Mouse (Mus musculus): ENCODE measurements around the gene Enox1.
A peak's percentile ranks its signal among the peaks of the same experiment; 100 is the strongest.
"Not testable (repeated sequence)": the region's sequence is repeated elsewhere in the genome, so short reads cannot be mapped to it uniquely, and the experiment has no call there.

Enox1 gene

DNA sequence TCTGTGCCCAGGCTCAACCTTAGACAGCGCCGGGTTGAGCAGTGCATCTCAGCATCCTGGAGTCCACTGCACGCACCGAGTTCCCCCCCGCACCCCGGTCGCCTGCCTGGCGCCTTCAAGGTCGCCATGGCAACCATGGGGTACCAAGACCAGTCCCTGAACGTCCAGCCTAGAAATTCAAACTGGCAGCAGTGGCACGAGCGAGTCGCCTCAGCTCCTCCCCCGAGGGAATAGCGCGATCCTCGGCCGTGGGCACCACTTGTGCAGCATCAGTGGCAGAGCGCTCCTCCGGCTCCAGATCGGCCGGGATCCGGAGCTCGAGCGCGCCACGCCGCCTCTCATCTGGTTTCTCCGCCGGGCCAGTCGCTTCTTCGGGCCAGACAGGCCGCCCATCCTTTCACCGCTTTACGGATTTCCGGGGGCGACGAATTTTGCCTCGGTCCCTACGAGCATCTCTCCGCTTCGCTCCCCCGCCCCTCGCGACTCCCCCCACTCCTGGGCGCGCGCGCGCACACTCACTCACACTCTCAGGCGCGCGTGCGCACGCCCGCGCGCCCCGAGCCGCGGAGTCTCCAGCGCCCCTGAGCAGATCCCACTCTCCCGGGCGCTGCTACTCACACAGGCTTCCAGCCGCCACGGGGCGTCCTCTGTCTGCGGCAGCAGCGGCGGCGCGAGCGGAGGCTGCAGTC is at the start of gene Enox1:
Gene Enox1, plus strand, starts transcription at position 542 of the 689 bp plus-strand sequence.
- peak in 1 of 2 experiments; percentile 5 for DNase-seq

DNA sequence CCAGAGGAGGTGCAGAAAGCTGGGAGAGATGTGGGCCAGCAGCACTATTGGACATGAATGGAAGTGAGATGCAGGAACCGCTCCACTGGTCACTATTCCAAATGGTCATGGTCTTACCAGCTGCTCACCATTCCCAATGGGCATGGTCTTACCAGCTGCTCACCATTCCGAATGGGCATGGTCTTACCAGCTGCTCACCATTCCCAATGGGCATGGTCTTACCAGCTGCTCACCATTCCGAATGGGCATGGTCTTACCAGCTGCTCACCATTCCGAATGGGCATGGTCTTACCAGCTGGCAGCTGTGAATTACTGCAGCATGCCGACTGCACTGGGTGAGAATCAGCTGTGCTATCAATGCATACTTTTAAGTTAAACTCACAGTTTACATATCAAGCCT is 45.9 kb upstream of the Enox1 start:
- DNase-seq: not testable (repeated sequence)

DNA sequence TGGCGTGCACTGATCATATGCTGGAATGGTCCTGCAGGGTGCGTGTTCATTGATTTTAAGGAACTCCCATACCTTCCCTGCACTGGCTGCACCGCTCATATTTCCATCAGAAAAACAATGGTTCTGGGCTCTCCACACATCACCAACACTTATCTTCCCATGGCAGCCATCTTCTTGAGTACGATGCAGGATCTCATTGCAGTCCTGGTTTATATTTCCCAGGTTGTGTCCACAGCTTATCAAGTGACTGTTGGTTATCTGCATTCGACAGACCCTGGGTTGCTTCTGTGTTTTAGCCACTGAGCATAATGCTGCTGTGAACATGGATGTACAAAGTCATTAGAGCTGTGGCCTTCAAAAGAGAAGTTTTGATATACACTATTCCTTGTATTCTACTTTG is 26.0 kb upstream of the Enox1 start:
- no peak for DNase-seq

DNA sequence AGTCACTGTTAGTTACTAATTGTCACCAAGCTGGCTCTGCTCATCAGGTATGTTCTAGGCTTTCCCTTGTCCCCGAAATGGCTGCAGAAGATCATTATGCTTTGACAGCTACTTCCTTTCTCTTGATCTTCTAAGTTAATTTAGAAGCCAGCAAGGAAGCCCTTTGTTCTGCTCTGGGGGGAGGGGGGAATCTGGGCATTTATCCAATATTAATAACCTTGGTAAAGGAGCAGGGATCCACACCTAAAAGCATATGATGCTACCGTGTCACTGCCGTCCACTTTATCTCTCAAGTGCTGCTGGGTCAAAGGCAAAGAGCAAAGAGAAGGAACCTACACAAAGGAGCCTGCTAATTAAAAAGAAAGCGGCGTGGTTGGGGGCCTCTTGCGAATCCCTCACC is 19.6 kb upstream of the Enox1 start:
- no peak for DNase-seq

DNA sequence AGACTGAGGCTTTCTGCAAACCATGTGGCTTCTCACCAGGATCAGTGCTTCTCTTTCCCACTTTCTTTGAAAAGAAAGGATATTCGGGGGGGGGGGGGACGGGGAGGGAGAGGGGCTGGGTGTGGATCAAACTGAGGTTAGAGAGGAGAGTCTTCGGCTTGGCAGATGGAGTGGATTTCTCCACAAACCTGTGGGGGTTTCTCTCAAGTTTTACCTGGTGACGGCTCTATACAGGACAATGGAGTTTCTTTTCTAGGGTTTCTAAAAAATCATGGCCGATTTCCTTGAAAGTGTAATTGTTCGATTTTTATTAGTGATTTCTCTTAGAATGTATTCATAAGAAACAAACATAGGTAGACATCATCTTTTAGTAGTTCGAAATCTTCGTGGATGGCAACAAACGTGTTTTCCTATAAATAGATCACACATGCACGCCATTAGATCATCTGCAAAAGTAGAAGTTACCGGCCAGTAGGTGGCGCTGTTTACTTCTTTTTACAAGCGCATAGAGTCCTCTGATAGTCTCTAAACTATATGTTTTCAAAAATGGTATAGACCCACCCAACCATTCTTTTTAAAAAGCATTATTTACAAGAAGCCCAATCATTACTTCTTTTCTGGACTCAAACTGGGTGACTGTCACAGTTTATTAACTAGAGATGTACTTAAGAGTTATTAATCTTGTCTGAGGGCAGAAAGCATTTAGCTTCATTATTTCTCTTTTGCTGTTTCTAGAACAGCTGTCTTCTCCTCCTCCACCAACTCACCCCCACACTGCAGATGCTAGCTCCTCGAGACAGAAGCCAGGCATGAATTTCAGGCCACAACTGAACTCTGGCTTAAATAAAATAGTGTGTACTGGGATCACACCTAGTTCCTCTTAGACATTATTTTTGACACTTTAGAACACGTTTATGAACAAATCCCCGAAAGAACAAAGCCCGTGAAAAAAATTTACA is 15.0 kb upstream of the Enox1 start:
- DNase-seq: peak; percentile 73 to 78

DNA sequence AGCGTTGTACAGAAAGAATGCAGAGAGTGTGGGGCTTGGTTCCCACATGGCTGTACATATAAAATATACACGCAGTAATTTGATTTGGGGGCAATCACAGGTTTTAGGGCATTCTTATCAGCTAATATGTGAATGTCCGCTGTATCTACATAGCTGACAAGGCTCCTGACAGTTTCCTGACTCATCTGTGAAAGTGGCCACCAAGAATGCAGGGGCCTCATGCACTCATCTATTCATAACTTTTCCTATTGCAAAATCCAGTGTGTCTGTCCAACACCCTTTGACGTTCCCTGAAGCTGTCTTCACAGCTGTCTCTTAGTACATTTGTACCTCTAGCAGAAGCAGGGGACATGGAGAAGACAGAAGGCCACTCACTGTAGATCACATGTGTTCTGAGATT is 11.5 kb upstream of the Enox1 start:
- no peak for DNase-seq

DNA sequence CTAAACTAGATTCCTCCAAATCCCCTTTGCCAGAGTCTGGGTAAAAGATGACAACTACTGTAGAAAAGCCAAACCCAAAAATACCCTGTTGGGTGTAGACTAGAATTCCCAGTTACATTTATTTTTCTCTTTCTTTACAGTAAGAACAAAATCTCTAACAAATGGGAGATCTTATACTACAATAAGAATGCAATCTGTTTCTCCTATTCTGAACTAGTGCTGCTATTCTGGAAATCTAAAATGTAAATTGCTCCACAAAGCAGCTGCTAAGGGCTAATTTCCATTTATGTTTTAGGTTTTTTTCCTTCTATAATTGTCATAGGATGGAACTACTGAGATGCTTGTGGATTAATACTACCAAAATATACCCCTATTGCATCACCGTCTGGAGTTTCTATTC is 8.9 kb upstream of the Enox1 start:
- no peak for DNase-seq

DNA sequence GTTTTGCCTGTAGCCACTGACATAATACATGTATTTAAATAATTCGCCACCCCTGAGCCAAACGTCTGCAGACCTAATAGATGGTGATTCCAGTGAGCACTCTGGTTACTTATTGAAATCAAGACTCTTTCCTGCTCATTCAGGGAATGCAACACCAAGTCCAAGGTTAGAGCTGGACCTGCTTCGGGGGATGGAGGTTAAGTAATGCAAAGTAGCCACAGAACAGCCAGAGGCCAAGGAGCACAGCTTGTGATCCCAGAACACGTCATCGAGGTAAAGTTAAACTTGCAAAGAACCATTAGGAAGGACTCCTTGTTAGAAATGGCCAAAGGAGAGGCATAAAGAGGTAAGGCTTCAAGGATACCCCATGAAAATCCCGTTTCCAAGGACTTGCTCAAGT is 6.0 kb upstream of the Enox1 start:
- no peak for DNase-seq

DNA sequence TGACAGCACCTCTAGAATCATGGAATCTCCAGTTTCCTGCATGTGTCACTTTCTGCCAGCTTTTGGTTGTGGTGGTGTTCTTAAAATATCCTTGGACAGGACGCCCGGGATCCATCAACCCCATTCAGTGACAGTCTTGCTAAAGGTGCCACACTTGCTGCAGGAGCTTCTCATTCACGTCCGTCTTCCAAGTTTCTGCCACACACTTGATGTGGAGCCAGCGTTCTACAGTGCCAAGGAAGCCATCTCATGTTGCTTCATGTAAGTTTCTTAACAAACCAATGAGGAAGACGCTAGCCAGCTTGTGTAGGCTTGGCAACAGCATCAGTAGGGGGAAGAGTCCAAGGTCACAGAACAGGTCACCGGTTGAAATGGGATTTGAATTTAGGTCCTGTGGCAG is 5.1 kb upstream of the Enox1 start:
- DNase-seq: no peak

DNA sequence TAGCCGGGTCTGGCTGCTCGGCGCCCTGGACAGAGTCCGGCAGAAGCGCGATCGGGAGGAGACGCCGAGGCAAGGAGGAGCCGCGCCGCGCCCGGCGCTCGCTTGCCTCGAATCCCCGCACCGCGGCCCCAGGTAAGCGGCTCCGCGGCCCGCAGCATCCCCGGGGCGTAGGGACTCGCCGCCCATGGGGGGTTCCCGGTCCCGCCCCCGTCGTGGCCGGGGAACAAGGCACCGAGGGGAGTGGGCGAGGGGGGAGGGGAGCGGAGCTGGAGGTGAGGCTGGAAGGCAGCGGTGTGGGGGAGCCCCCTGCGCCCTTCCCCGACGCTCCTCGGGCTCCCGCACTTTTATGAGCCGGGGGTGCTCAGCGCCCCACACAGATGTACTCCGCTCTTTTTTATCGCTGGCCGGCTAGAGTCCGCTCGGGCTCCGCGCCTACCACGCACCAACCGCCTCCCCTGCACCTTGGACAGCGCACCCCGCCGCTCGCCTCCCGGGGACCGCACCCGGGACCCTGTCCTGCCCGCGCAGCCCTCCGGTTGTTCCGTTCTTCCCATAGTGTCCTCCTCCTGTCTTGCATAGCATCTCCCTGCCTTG is 445 bp downstream of the Enox1 start:
- DNase-seq: no peak

DNA sequence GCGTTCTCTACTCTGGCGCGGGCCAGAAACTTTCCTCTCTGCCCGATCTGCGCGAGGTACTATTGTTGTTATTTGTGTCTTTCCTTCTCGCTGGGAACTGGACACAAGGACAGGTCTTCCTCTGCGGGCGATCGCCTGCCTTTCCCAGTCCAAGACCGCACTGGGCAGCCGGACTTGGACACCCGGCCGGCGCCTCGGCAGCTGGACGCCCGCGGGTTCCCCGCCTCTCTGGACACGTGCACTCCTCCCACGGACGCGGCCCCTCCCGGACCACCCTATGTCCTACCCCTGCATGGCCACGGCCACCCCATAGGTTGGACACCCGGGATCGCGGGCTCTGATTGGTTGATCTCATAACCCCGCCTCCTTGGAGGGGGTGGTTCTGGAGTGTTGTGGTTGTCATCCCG is 945 bp downstream of the Enox1 start:
- DNase-seq: no peak

DNA sequence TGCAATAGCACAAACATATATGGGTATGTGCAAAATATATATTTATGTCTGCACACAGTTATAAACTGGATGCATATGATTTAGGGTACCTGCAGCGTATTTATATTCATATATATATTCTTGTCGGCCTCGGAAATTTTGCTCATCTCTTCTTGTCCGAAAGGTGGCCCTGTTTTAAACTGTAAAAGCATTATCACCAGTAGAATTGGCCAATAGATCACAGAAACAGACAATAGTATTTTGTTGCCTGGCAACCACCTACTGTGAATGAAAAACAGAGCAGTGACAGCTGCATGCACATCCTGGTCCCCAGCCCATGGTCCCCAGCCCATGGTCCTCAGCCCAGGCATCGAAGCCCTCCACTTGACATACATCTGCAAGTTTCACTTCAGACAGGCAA is 2.8 kb downstream of the Enox1 start:
- no peak for DNase-seq

DNA sequence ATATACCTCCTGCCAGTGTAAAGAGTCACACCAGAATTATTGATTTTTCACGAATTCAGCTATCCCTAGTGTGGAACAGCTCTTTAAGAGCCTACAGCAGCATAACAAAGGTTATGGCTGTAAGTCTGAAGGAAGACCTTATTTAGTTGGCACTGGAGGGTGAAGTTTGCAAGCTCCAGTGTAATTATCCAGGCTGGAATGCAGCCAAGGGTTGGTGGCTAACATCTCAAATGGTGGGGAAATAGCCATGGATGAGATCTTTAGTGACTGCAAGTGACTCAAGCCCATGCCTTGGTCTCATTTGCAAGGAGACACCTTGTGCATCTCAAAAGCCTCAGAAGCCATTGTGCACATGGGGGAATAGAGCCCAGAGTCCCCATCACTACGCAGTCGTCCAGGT is 5.9 kb downstream of the Enox1 start:
- DNase-seq: no peak

DNA sequence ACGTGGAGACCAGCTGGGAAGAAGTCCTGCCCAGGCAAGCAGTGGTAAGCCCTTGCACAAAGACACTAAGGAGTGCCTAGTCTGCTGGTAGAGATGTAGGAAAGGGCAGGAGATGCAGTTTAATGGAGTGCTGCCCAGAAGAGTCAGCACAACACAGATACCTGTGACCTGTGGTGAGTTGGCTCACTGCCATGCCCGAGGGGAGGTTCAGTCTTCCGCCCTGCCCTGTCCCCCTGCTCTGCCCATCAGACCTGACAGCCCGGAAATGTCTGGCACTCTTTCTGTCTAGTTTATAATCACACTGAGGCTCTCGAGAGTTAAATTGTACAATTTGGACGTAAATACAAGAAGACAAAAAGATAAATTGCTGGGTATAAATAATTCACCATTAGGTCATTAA is 7.8 kb downstream of the Enox1 start:
- no peak for DNase-seq

DNA sequence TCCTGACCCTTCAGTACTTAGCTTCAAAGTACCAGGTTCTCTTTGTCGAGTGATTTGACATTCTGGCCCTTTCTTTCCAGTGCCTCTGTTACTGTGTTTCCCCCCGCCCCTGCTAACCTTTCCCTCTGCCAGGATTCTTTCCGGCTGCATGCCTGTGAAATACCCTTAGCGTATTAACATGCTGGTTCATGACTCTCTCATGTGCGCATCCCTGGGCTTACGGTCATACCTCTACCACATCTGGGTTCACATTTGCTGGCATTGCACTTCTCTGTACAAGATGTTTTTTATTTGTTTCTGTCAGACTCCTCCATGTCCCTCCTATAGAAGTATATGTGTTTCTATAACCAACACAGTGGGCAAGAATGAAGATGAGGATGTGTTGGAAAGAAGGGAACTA is 11.6 kb downstream of the Enox1 start:
- no peak for DNase-seq

DNA sequence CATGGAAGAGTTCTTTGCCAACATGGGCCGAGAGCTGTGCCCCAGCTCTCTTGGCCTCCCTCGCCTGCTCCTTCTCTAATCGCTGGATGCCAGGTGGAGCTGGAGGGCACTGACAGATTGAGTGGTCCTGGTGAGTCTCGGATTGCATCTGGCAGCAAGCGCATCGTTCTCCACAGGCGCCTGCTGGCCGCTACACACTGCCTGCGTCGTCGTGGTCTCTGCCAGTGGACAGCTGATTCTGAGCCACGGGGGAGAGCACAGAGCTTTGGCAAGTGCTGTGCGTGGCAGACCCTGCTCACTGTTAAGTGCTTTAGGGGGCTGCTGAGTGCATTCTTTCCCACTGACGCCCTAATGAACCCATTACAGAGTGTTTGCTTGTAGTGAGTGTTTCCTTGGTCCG is 17.9 kb downstream of the Enox1 start:
- DNase-seq: no peak

DNA sequence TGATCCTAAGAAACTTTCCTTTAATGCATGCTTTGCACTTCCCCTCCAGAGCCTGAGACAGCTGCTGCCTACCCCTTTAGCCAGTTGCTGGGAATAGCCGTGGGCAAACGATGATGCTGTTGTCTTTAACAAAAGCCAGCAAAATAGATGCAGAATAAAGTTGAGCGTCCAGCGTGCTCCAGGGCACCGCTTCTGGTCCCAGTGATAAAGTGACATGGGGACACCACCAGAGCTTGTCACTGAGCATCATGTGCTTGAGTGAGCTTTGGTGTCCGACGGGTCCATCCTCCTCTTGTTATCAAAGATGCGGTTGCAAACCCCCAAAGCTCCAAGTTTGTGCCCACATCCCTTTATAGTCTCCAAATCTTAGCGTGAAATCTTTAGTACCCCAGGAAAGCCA is 18.4 kb downstream of the Enox1 start:
- DNase-seq: no peak

DNA sequence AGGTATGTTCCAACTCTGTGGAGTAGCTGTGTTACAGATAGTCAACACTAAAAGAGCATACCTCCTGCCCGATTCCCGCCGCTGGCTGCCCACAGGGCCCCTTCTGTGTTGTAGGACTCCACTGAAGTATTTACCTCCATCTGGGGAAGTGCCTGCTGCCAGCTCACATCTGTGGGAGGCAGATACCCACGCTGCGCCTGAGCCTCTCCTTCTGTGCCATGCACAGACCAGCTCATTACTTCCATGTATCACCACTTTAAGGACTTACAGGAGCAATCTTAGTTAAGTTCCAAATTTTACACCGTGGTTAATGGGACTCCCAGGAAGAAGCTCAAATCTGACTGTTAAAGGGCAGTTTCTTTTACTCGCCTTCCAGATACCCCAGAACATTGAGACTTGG is 23.7 kb downstream of the Enox1 start:
- DNase-seq: no peak

DNA sequence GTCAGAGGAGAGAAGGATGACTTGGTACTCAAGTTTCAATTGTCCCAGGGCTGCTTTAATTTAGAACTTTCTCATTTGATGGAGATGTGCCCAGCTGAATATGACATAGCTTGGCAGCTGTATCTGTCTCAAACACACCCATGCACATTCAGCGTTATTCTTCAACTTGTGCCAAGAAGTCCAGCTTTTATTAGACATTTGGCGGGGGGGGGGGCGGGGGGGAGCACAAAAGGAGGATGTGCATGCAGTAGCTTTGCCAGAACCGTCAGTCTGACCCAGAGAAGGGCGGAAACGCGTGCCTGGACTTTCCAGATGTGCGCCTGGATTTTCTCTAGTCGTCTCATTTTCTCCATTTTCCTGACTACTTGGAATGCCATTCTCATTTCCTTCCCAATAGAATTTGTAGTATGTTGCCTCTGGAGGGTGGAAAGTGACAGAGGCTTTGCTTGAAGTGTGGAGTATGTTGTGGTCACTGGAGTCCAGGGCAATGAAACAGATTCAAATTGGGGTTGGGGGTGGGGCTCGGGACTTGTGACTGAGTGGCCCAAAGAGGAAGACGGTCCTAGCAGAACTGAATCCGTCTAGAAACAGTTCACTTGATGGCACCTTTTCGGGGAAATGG is 24.3 kb downstream of the Enox1 start:
- no peak for DNase-seq

DNA sequence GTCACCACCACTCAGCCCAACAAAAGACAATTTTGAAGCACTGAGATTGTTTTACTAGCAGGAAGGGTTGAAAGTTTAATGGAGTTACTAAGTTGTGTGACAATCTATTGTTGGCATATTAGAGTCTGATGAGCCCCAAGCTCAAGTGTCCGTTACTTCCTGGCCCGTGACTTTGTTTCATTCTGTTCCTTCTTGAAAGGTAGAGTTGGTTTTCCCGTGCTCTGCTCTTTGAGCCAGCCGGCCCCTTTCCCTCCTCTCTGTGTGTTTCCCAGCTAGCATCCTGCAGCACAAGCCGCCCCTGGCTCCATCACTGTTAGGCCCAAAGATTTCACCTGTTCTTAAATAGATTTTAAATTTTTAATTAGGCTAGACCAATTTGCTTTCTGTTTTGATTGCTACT is 26.9 kb downstream of the Enox1 start:
- DNase-seq: no peak

DNA sequence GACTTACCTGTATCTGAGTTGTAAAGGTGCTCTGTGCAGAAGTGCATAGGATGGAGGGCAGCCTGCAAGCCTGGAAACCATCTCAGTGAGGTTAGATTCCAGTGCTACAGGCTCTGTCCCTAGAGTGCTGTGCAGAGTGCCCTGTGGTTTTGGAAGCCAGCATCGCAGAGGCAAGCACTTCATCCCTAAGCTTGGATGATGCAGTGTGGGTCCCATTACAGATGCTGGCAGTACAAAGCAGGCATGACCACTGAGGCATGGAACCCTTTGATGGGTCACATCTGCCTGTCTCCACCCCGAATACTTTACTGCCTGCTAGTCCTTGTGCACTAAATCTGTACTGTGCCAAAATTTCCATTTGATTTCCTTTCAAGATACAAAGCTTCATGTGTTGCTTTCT is 33.6 kb downstream of the Enox1 start:
- no peak for DNase-seq

DNA sequence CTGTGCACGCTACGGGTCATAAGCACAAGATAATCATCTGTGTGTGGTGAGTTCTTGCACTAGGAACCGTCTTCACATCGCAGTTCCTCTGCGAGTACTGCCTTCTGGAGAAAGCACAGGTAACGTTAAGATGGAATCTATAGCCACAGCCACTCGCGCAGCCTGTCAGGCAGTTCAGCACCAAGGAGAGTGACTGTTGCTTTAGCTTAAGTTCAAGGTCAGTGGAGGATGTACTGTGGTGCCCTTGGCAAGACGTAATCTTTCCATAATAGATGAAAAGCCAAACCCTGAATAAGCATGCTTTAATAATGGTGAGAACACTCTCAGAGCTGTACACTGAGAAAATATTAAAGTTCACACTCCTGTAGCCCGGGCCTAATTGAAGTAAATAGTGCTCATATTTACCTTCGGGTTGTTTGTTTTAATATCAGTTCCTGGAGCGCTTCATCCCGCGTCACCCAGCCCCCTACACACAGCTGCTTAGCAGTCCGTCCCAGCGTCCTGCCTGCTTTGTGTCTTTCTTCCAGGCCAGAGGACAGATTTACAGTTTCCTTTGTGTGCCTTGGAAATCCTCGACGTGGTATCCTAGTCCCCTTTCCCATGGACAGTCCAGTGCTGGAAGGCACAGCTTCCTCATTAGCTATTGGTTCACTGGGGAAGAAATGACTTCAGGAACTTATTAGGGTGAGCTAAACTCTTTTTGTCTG is 38.9 kb downstream of the Enox1 start:
- DNase-seq: no peak

DNA sequence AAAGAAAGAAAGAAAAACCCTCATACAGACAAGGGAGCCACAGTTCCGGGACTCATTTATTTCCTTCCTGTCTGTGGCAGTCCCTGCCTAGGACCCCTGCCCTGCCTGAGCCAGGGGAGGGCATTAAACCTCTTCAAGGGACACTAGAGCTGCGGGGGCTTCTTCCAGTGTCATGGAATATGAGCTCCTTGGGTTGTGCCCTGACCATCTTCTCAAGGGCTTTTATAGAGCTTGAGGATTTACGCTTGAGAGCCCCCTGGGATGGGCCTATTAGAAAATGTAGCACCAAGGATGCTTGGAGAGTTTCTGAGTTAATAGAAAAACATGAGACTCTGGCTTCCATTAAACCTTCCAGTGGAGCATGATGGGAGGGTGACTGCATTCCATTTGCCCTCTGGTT is 39.7 kb downstream of the Enox1 start:
- DNase-seq: no peak
